Mouse (Mus musculus) layer of hippocampus, adult 11-12 months (tissue): ENCODE results near the gene Proca1.
A peak's percentile ranks its signal among the peaks of the same experiment; 100 is the strongest.
"Not testable (repeated sequence)": the region's sequence is repeated elsewhere in the genome, so short reads cannot be mapped to it uniquely, and the experiment has no call there.

Experiments
- DNase-seq: peaks from one replicate; pipeline ENCODE4 v3.0.0; 2022; ENCODE audit warnings: low spot score

Gene Proca1

GRCm38 (mm10) chr11:78182961-78183844 lies 10.0 kb upstream of the Proca1 start, which contains the start of gene Rpl23a:
Gene Rpl23a (minus strand): TSS chr11:78183584.
- DNase-seq: peak; percentile 87

GRCm38 (mm10) chr11:78183884-78184514 lies 9.2 kb upstream of the Proca1 start:
- DNase-seq: no peak

GRCm38 (mm10) chr11:78184702-78185101 lies 8.5 kb upstream of the Proca1 start:
- DNase-seq: not testable (repeated sequence)

GRCm38 (mm10) chr11:78188331-78189233 lies 4.6 kb upstream of the Proca1 start, which contains the start of gene Rab34:
Gene Rab34 (plus strand): TSS chr11:78188430.
- DNase-seq: peak; percentile 71

DNA sequence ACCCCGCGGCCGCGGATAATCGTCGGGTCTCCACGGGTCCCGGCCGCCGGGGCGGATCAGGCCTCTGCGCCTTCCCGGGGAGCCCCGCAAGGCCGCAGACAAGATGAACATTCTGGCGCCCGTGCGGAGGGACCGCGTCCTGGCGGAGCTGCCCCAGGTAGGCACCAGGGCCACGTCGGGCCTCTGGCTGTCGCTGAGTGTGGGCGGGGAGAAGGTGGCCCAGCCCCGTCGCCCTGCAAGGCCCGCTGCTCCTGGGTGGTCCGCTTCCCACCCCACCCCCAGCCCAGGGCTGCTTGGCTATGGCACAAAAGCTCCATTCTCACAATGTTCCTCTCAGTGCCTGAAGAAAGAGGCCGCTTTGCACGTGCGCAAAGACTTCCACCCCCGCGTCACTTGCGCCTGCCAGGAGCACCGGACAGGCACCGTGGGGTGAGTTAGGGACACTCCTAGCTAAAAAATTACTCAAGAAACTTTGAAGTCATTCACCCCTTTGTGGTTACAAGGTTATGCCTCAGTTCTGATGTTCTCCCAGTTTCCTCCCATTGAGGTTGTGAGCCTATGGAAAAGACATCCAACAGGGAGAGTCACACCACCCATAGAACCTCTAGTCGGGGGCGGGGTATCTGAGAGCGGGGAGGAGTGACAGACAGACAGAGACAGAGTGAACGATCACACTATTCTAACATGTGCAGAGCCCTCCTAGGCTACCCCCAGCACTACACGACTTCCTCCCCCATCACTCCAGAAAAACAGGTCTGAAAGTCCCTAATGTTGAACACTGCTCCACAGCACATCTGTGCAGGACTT lies 3.8 kb upstream of the Proca1 start:
- DNase-seq: peak; percentile 68

- DNase-seq: no peak
Measured at GRCm38 (mm10) chr11:78190041-78190440, 3.2 kb upstream of the Proca1 start.

GRCm38 (mm10) chr11:78194411-78195100 lies 1.4 kb downstream of the Proca1 start:
- DNase-seq: no peak

DNA sequence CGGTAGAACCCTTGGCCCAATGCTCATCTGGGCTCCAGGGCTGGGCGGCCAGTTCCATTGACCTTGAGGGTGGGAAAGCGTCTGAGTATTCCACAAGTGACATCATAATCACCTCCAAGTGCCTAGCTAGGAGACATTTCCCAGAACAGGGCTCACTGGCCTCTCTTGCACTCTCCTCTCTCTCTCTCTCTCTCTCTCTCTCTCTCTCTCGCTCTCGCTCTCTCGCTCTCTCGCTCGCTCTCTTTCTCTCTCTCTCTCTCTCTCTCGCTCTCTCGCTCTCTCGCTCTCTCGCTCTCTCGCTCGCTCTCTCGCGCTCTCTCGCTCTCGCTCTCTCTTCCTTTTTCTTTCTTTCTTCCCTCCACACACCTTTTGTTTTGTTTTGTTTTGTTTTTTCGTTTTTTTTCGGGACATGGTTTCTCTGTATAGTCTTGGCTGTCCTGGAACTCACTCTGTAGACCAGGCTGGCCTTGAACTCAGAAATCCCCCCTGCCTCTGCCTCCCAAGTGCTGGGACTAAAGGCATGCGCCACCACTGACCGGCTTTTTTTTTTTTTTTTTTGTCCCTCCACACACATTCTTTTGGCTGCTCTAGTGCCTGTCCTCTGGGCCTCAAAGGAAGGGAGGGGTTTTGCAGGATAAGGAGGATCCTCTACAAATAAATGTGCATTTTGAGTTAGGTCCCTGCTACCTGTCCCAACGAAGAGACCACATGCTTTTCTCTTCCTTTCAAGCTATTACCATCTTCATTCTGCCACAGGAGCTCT lies 2.1 kb downstream of the Proca1 start:
- DNase-seq: no peak

DNA sequence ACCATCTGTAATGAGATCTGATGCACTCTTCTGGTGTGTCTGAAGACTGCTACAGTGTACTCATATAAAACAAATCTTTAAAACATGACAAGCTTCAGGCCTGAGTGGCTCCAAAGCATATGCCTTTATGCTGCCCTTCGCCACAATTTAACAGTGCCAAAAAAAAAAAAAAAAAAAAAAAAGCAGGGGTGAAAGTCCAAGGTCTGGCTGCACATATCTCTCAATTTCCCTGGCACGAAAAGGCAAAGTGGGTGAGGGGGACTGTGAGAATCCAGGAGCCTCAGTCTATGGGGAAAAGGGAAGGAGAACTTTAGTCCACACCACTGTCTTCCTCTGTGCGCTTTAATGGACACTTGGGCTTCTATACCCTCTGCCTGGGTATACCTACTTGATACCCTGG lies 9.2 kb downstream of the Proca1 start:
- no peak for DNase-seq

- DNase-seq: no peak
Measured at GRCm38 (mm10) chr11:78204287-78204686, 11.1 kb downstream of the Proca1 start.

DNA sequence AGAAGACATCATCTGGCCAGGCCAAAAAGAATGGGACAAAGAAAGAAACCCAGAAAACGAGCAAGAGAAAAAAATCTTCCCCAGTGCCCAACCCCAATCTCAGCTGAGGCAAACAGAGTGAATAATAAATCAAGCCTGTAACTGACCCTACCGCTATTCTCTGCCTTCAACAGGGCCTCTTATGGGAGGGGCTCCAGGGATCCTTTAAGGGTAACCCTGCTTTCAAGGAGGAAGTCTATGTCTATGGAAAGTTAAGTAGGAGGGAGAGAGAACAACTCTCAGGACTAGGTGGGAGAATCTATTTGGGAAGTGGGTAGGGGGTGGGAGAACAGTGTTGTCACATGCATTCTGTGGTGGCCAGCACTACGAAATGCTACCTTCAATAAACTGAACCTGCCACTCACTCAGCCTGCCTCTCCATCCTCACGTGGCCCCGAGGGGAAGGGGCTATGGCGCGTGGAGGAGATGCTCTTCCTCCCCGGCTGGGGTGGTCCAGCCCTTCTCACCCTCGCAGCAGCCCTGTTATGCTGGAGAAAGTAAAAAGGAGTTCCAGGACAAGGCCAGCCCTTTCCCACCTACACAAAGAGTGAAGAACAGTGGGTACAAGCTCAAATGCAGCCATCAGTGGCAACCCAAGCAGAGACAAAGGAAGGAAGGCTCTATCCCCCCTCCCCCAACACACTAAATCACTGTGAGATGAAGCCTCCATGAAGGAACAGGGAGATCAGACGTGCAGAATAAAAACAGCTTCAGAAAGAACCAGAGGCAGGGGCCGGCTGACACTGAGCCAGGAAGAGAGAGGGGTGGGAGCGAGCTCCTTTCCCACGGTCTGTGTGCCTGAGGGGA lies 12.4 kb downstream of the Proca1 start:
- DNase-seq: no peak

DNA sequence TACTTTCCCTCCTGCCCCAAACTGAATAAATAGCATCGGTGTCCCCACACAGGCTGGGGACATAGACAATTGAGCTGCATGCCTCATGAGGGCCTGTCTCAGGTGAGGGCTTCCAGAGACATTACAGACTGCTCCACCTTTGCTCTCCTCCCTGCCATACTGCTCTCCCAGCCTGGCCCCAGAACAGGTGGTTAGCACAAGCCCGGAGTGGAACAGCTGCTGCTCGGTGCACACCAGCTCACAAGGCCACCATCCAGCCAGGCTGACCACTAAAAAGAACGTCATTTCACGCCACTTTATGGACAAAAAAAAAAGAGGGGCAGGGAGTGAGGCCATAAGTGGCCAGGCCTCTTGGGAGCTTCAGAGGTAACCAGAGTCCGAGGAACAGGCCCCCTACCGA lies 14.0 kb downstream of the Proca1 start:
- DNase-seq: no peak

DNA sequence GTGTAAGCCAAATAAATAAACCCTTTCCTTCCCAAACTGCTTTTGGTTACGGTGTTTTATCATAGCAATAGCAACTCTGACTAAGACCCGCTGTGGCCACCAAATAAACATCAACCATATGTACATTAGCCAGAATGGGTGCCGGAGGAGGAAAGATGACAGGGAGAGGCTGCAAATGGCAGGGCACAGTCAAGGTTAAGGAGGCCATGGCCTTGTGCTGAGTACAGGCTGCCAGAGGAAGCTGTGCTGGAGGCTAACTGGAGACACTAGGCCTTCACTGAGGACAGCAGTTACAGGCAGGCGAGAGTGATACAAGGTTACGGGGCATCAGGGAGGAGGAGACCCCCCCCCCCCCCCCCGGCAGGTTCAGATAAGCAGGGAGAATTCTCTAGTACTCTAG lies 16.7 kb downstream of the Proca1 start:
- no peak for DNase-seq

GRCm38 (mm10) chr11:78210615-78211014 lies 17.4 kb downstream of the Proca1 start:
- DNase-seq: no peak

DNA sequence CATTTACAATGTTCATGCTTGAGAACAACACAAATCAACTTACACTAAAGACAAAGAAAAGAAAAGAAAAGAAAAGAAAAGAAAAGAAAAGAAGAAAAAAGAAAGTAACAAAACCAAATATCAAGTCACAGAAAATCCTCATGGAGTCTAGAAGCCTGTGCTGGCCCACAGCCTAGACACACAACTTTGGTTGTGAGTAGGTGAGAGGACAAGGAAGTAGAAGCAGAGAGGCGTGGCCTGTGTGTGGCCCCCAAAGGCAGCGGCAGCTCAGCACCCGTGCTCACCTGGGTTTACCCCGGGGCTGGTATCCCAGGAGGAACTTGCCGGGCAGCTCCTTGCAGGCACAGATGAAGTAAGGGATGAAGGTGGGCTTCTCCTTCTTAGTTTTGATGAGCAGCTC lies 18.3 kb downstream of the Proca1 start:
- DNase-seq: no peak

DNA sequence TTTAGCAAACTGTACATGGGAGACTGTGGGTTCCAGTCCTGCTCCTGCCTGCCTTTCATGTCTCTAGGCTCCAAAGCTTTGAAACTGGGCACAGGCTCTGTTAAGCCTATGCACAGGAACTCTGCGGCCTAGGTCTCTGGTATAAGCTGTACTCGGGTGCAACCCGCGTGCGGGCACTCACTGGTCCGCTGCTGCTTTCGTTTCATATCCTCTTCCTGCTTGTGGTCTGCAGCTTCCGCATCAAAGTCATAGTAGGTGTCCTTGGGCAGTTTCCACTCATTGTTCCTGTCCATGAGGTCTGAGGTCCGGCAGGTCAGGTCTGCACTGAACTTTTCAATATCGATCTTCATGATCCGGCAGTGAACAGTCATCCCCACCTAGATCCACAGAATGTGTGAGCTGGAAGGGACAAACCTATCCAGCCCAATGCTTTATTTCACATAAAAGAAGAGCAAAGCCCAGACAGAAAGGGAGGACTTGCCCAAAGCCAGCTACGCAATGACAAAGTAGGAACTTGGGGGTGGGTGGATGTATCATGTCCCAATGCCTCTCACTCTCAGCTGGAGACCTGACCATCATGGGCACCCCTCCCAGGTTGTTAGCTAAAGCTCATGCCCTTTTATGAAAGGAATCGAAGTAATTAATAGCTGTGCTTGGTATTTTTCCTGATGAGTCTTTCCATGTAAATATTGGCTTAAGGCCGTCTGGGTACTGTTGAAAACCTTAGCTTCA lies 20.1 kb downstream of the Proca1 start:
- DNase-seq: no peak

DNA sequence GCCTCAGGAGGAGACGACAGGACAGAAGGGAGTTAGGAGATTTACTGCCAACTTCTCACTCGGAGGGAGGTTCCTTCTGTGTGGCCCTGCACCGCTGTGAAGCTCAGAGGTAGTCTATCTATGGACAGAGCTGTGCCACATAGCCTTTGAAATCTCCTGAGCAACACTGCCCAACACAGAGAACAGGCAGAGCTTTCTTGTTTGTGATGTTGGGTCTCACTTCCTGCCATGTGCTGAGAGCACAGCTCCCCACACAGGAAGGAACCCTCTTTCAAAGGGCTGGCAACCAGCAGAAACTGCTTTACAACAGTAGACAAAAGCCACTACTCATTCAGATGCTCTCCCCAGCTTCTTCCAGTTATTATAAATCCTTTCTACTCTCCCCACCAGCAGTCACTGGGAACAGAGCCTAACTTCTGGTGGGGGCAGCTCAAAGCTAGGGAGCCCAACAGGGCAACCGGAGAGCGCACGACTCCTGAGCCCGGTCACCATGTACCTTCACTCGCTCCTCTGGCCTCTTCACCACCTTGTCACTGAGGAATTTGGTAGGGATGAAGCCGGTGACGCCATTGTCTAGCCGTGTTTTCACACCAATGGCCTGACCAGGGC lies 22.6 kb downstream of the Proca1 start:
- DNase-seq: no peak

GRCm38 (mm10) chr11:78223586-78223985 lies 30.4 kb downstream of the Proca1 start:
- DNase-seq: no peak
